Mouse (Mus musculus): ENCODE results near the gene Gm10413.
"Not testable (repeated sequence)": the region's sequence is repeated elsewhere in the genome, so short reads cannot be mapped to it uniquely, and the experiment has no call there.

Gm10413 gene

GRCm38 (mm10) chr14:3394793-3395192 lies at the start of gene Gm10413:
TSS of gene Gm10413 (plus strand) at chr14:3395093.
- DNase-seq, result not testable (repeated sequence)

- DNase-seq, result not testable (repeated sequence)
These were observed 17.4 kb downstream of the Gm10413 start, which contains the start of gene Gm10409 for GRCm38 (mm10) chr14:3412314-3412713. TSS of gene Gm10409 (plus strand) at chr14:3412614.

- not testable (repeated sequence) for DNase-seq
These were observed 32.9 kb downstream of the Gm10413 start, which contains the start of gene Gm3005 for GRCm38 (mm10) chr14:3427803-3428202. TSS of gene Gm3005 (plus strand) at chr14:3428103.

- not testable (repeated sequence) for DNase-seq
These were observed 54.2 kb downstream of the Gm10413 start, which contains the start of gene Gm10408 for GRCm38 (mm10) chr14:3449079-3449478. TSS of gene Gm10408 (plus strand) at chr14:3449379.
